Mouse (Mus musculus) bone marrow, adult 2 months (tissue): Measurements from ENCODE around the gene Gm10282.

Experiments used
- CTCF ChIP-seq: fragments of 200-500 bp; IDR thresholded peaks from 2 replicates; pipeline ENCODE4 v1.5.1; 2011; ENCODE audit warnings: low read length, control low read depth; ENCODE audit not compliant: control insufficient read depth, insufficient read depth
- POLR2A ChIP-seq: fragments of 200-500 bp; IDR thresholded peaks from 2 replicates; pipeline ENCODE4 v1.6.1; 2011; ENCODE audit warnings: low read depth, mild to moderate bottlenecking, control low read depth, low read length, borderline replicate concordance; ENCODE audit not compliant: control insufficient read depth

- TF ChIP-seq CTCF (no peak), POLR2A (no peak)
These were observed 3.2 kb upstream of the Gm10282 start for GRCm38 (mm10) chr8:72308276-72308675.
